Mouse (Mus musculus) small intestine, adult 10 weeks (tissue): Measurements from ENCODE around the gene Dppa1. TPM values are rescaled to one million over a fixed set of nuclear protein-coding genes. Genes with fewer than 3 reads are reported as not detected.

Experiments
- polyA plus RNA-seq: library from polyadenylated mRNA; stranded (reverse); fragments of 350-450 nt; fragmentation: Illumina TruSeq; extraction: RNeasy Lipid Tissue Mini Kit (QIAGEN cat#74804); gene quantifications from one replicate; pipeline ENCODE4 v1.2.3, GENCODE M21; 2014; ENCODE audit warnings: low replicate concordance

The Dppa1 gene
- not detected for polyA plus RNA-seq

GRCm38 (mm10) chr11:46629211-46629795, at the start of gene Dppa1:
Dppa1 (minus strand) TSS chr11:46629261.

DNA sequence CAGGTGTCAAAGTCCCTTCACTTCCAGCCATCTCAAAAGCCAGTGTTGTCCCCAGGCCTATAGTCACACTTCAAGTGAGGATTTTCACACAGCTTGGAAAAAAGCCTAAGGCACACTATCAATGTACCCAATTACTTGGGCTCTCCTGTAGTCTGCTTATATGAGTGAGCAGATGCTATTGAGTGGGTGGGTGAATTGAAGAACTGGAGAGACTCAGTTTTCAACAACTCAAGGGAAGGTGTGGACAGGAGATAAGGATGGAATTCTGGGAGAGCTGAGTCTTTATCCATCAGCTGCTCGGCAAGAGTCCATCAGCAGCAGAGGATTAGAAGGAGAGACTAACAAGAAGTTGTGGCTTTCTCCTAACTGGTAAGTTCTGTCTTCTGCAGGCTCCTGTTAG, 57.7 kb downstream of the Dppa1 start, which contains the start of gene BC053393:
BC053393 (plus strand) TSS at position 210 of the 400 bp plus-strand sequence.

Other genes starting within 250 kb of the Dppa1 start
- gene Itk, start 239.7 kb downstream of the Dppa1 start, polyA plus RNA-seq = 1.1 TPM
- gene Fam71b, start 232.7 kb downstream of the Dppa1 start, polyA plus RNA-seq = not detected
- 79.7 TPM for gene Med7, start 192.3 kb downstream of the Dppa1 start, polyA plus RNA-seq
- gene Havcr2, start 174.3 kb downstream of the Dppa1 start, polyA plus RNA-seq = 4.3 TPM
- gene Gm12169, start 105.0 kb downstream of the Dppa1 start, polyA plus RNA-seq = not detected
- not detected for gene BC053393, start 57.7 kb downstream of the Dppa1 start, polyA plus RNA-seq
- gene Timd2, start 77.8 kb upstream of the Dppa1 start, polyA plus RNA-seq = not detected
- gene Havcr1, start 105.8 kb upstream of the Dppa1 start, polyA plus RNA-seq = 0.41 TPM
- 5.7 TPM for gene Timd4, start 181.5 kb upstream of the Dppa1 start, polyA plus RNA-seq